Mouse (Mus musculus): ENCODE results near the gene Zc3h10. TPM values are rescaled to one million over a fixed set of nuclear protein-coding genes. Genes with fewer than 3 reads are reported as not detected.

The Zc3h10 gene
- polyA plus RNA-seq, 1 experiment from 2014 or later = 15.5 TPM

- H3K27ac ChIP-seq = no peak overlapping the region
- 82% methylated on average over 16 of the region's 16 CpGs for WGBS
- H3K4me3 ChIP-seq = no peak overlapping the region
- no peaks in the 10 kb centered on the region for H3K9me3 ChIP-seq
- peaks cover 56% of the 10 kb centered on the region for H3K36me3 ChIP-seq
- no peak overlapping the region for H3K9ac ChIP-seq
- ATAC-seq (ENCODE audit: insufficient number of reproducible peaks, insufficient read depth, low FRiP score, low TSS enrichment, low read depth) = no peak
- peaks cover 54% of the 10 kb centered on the region for H3K27me3 ChIP-seq
- H3K4me2 ChIP-seq = no peak overlapping the region
- peaks cover 22% of the 10 kb centered on the region for H3K4me1 ChIP-seq
Observed at GRCm38 (mm10) chr10:128520591-128520990, 27.0 kb downstream of the Zc3h10 start.

- Histone ChIP-seq H3K9ac (no peak overlapping the region), H3K4me3 (no peak overlapping the region), H3K9me3 (no peaks in the 10 kb centered on the region), H3K27ac (no peak overlapping the region), H3K27me3 (peaks cover 48% of the 10 kb centered on the region), H3K4me2 (no peak overlapping the region), H3K4me1 (peaks cover 10% of the 10 kb centered on the region), H3K36me3 (peaks cover 63% of the 10 kb centered on the region)
- 74% methylated on average over 7 of the region's 7 CpGs for WGBS
- no peak for ATAC-seq (ENCODE audit: insufficient number of reproducible peaks, insufficient read depth, low FRiP score, low TSS enrichment, low read depth)
Observed at GRCm38 (mm10) chr10:128518833-128519232, 28.7 kb downstream of the Zc3h10 start.

GRCm38 (mm10) chr10:128516677-128517076, 30.9 kb downstream of the Zc3h10 start:
- Histone ChIP-seq H3K27me3 (peaks cover 36% of the 10 kb centered on the region), H3K36me3 (peaks cover 64% of the 10 kb centered on the region)

GRCm38 (mm10) chr10:128516029-128516428, 31.5 kb downstream of the Zc3h10 start:
- WGBS = 13% methylated on average over 20 of the region's 20 CpGs
- Histone ChIP-seq H3K4me1 (peaks cover 9% of the 10 kb centered on the region; the same call in 1 of the 2 replicates), H3K27me3 (peaks cover 36% of the 10 kb centered on the region), H3K4me3 (0 out of 2 replicates have a peak overlapping the region, but pooled peaks have one; percentile 11), H3K36me3 (peaks cover 64% of the 10 kb centered on the region), H3K9me3 (no peaks in the 10 kb centered on the region), H3K27ac (no peak overlapping the region), H3K9ac (no peak overlapping the region), H3K4me2 (peak overlapping the region; percentile 45)
- peak; percentile 52; the same call in 1 of the 2 replicates for ATAC-seq (ENCODE audit: insufficient number of reproducible peaks, insufficient read depth, low FRiP score, low TSS enrichment, low read depth)

More at GRCm38 (mm10) chr10:128516677-128517076, 30.9 kb downstream of the Zc3h10 start:
- H3K27ac ChIP-seq = no peak overlapping the region
- ATAC-seq (ENCODE audit: insufficient number of reproducible peaks, insufficient read depth, low FRiP score, low TSS enrichment, low read depth) = no peak
- peaks cover 9% of the 10 kb centered on the region; the same call in 1 of the 2 replicates for H3K4me1 ChIP-seq
- no peaks in the 10 kb centered on the region for H3K9me3 ChIP-seq
- no peak overlapping the region for H3K4me2 ChIP-seq
- H3K9ac ChIP-seq = no peak overlapping the region
- H3K4me3 ChIP-seq = no peak overlapping the region
- WGBS = 27% methylated on average over 6 of the region's 6 CpGs

- Histone ChIP-seq H3K4me3 (no peak overlapping the region), H3K36me3 (peaks cover 62% of the 10 kb centered on the region), H3K9ac (no peak overlapping the region), H3K9me3 (no peaks in the 10 kb centered on the region), H3K27ac (no peak overlapping the region), H3K4me1 (peaks cover 9% of the 10 kb centered on the region; the same call in 1 of the 2 replicates), H3K4me2 (no peak overlapping the region), H3K27me3 (peaks cover 36% of the 10 kb centered on the region)
- 82% methylated on average over 4 of the region's 4 CpGs for WGBS
- ATAC-seq (ENCODE audit: insufficient number of reproducible peaks, insufficient read depth, low FRiP score, low TSS enrichment, low read depth) = no peak
Observed at GRCm38 (mm10) chr10:128515044-128515443, 32.5 kb downstream of the Zc3h10 start.

GRCm38 (mm10) chr10:128511761-128512160, 35.8 kb downstream of the Zc3h10 start:
- 80% methylated on average over 12 of the region's 12 CpGs for WGBS
- no peaks in the 10 kb centered on the region for H3K9me3 ChIP-seq
- H3K27ac ChIP-seq = no peak overlapping the region
- peaks cover 14% of the 10 kb centered on the region for H3K27me3 ChIP-seq
- H3K4me1 ChIP-seq = 0 out of 2 replicates have a peak, but pooled peaks cover 5% of the 10 kb centered on the region
- peaks cover 48% of the 10 kb centered on the region for H3K36me3 ChIP-seq
- H3K9ac ChIP-seq = 0 out of 2 replicates have a peak overlapping the region, but pooled peaks have one; percentile 22
- H3K4me2 ChIP-seq = no peak overlapping the region
- no peak for ATAC-seq (ENCODE audit: insufficient number of reproducible peaks, insufficient read depth, low FRiP score, low TSS enrichment, low read depth)
- H3K4me3 ChIP-seq = no peak overlapping the region

GRCm38 (mm10) chr10:128511189-128511588, 36.4 kb downstream of the Zc3h10 start:
- H3K9me3 ChIP-seq = no peaks in the 10 kb centered on the region
- H3K27me3 ChIP-seq = peaks cover 9% of the 10 kb centered on the region
- no peak overlapping the region for H3K27ac ChIP-seq
- 89% methylated on average over 9 of the region's 9 CpGs for whole genome bisulfite sequencing
- H3K4me1 ChIP-seq = 0 out of 2 replicates have a peak, but pooled peaks cover 4% of the 10 kb centered on the region
- H3K4me2 ChIP-seq = no peak overlapping the region
- peaks cover 45% of the 10 kb centered on the region for H3K36me3 ChIP-seq
- H3K4me3 ChIP-seq = no peak overlapping the region
- H3K9ac ChIP-seq = no peak overlapping the region
- ATAC-seq (ENCODE audit: insufficient number of reproducible peaks, insufficient read depth, low FRiP score, low TSS enrichment, low read depth) = no peak

- Histone ChIP-seq H3K9ac (no peak overlapping the region), H3K4me1 (no peaks in the 10 kb centered on the region), H3K27ac (no peak overlapping the region), H3K4me2 (no peak overlapping the region), H3K36me3 (peaks cover 37% of the 10 kb centered on the region), H3K27me3 (no peaks in the 10 kb centered on the region), H3K4me3 (no peak overlapping the region), H3K9me3 (no peaks in the 10 kb centered on the region)
- no peak for ATAC-seq (ENCODE audit: insufficient number of reproducible peaks, insufficient read depth, low FRiP score, low TSS enrichment, low read depth)
- WGBS = 87% methylated on average over 11 of the region's 11 CpGs
Observed at GRCm38 (mm10) chr10:128510301-128510700, 37.3 kb downstream of the Zc3h10 start.

- no peaks in the 10 kb centered on the region for H3K27me3 ChIP-seq
- peaks cover 33% of the 10 kb centered on the region for H3K36me3 ChIP-seq
- no peak; the same call in 1 of the 2 replicates for ATAC-seq (ENCODE audit: insufficient number of reproducible peaks, insufficient read depth, low FRiP score, low TSS enrichment, low read depth)
- H3K4me3 ChIP-seq = no peak overlapping the region
- H3K9ac ChIP-seq = no peak overlapping the region
- no peaks in the 10 kb centered on the region; the same call in 1 of the 2 replicates for H3K4me1 ChIP-seq
- H3K9me3 ChIP-seq = no peaks in the 10 kb centered on the region
- no peak overlapping the region for H3K27ac ChIP-seq
- H3K4me2 ChIP-seq = no peak overlapping the region
- 69% methylated on average over 4 of the region's 4 CpGs for WGBS
Observed at GRCm38 (mm10) chr10:128509831-128510230, 37.7 kb downstream of the Zc3h10 start.

- H3K4me1 ChIP-seq = no peaks in the 10 kb centered on the region; the same call in 1 of the 2 replicates
- no peak for ATAC-seq (ENCODE audit: insufficient number of reproducible peaks, insufficient read depth, low FRiP score, low TSS enrichment, low read depth)
- no peak overlapping the region for H3K9ac ChIP-seq
- H3K27ac ChIP-seq = no peak overlapping the region
- peaks cover 32% of the 10 kb centered on the region for H3K36me3 ChIP-seq
- no peaks in the 10 kb centered on the region for H3K9me3 ChIP-seq
- H3K4me3 ChIP-seq = no peak overlapping the region
- H3K27me3 ChIP-seq = no peaks in the 10 kb centered on the region
- 81% methylated on average over 9 of the region's 9 CpGs for WGBS
- H3K4me2 ChIP-seq = no peak overlapping the region
Observed at GRCm38 (mm10) chr10:128509203-128509602, 38.4 kb downstream of the Zc3h10 start.

GRCm38 (mm10) chr10:128508260-128508659, 39.3 kb downstream of the Zc3h10 start:
- H3K27me3 ChIP-seq = no peaks in the 10 kb centered on the region
- H3K9ac ChIP-seq = no peak overlapping the region
- no peak overlapping the region for H3K27ac ChIP-seq
- H3K4me1 ChIP-seq = no peaks in the 10 kb centered on the region; the same call in 1 of the 2 replicates
- H3K36me3 ChIP-seq = peaks cover 32% of the 10 kb centered on the region
- no peak overlapping the region for H3K4me2 ChIP-seq
- H3K9me3 ChIP-seq = no peaks in the 10 kb centered on the region
- H3K4me3 ChIP-seq = no peak overlapping the region
- ATAC-seq (ENCODE audit: insufficient number of reproducible peaks, insufficient read depth, low FRiP score, low TSS enrichment, low read depth) = no peak
- WGBS = 73% methylated on average over 9 of the region's 9 CpGs

GRCm38 (mm10) chr10:128505974-128506373, 41.6 kb downstream of the Zc3h10 start:
- WGBS = 93% methylated on average over 14 of the region's 14 CpGs
- ATAC-seq (ENCODE audit: insufficient number of reproducible peaks, insufficient read depth, low FRiP score, low TSS enrichment, low read depth) = no peak

More at GRCm38 (mm10) chr10:128505974-128506373, 41.6 kb downstream of the Zc3h10 start:
- no peaks in the 10 kb centered on the region for H3K27me3 ChIP-seq
- no peaks in the 10 kb centered on the region; the same call in 1 of the 2 replicates for H3K4me1 ChIP-seq
- H3K4me3 ChIP-seq = no peak overlapping the region
- no peak overlapping the region for H3K27ac ChIP-seq
- no peak overlapping the region for H3K9ac ChIP-seq
- no peak overlapping the region for H3K4me2 ChIP-seq
- H3K9me3 ChIP-seq = no peaks in the 10 kb centered on the region
- H3K36me3 ChIP-seq = peaks cover 18% of the 10 kb centered on the region

Measured in embryonic facial prominence, embryonic 13.5 days (tissue).